Comparison of ENCODE assay signal across 10 mouse cellular contexts in the genomic region with DNA sequence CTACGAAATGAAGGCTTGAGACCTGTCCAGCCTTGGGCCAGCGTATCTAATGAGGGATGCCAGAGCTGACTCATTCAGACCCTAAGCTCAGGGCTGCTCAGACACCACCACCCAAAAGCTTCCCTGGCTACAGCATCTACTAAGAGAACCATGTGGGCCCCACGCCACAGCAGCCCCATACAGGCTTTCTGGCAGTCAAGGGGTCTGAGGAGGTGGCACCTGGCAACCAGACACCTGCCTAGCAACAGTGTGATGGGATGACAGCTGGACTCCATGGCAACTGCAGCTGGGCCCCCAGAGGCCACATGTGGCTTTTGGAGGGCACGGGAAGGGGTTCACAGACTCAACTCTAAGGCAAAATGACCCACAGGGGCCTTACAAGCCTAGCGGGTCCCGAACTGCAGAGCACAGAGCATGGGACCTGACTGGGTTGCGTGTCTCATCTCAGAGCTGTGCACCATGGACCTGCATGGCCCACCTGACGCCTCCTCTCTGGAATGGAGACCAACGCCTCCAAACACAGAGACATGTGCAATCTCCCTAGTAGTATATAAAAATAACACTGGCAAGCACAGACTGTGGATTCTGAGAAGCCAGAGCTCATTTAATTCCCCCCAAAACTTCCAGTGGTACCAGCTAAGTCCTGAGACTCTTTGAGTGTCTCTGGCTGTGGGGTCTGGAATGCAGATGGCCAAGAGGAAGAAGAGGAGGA. TPM values are rescaled to one million over a fixed set of nuclear protein-coding genes. Genes with fewer than 3 reads are reported as not detected.
DNase-seq lines count a peak whose midpoint lies in the region; ATAC-seq and TF ChIP-seq lines count a peak whose summit lies in the region.
"Had no signal": no experiment of that assay in that cellular context is flagged by ENCODE, and none has a peak within 500 bp of the region (broad histone marks: within the 10 kb centered on the region; RNA-seq: fewer than 3 reads in every experiment).

No protein-coding gene starts in this region.

- H3K27ac ChIP-seq in forebrain, embryonic 10.5 days = peak overlapping the region; percentile 86
- peak overlapping the region; percentile 57; the same call in 1 of the 2 replicates for H3K27ac ChIP-seq in hindbrain, postnatal 0 days
- peak overlapping the region; percentile 68; the same call in 1 of the 2 replicates for H3K27ac ChIP-seq in neural tube, embryonic 15.5 days (replicated peaks)
- H3K27ac ChIP-seq: embryonic facial prominence, embryonic 12.5 days had no signal

- H3K4me2 ChIP-seq in hindbrain, postnatal 0 days (ENCODE audit: low read depth, low read length) = no peak overlapping the region
- no peak overlapping the region for H3K4me2 ChIP-seq in neural tube, embryonic 15.5 days
- H3K4me2 ChIP-seq: embryonic facial prominence, embryonic 12.5 days had no signal

- no peaks in the 10 kb centered on the region for H3K9me3 ChIP-seq in forebrain, embryonic 10.5 days
- no peaks in the 10 kb centered on the region for H3K9me3 ChIP-seq in hindbrain, postnatal 0 days (ENCODE audit: low read length)
- no peaks in the 10 kb centered on the region for H3K9me3 ChIP-seq in neural tube, embryonic 15.5 days (replicated peaks)
- H3K9me3 ChIP-seq: embryonic facial prominence, embryonic 12.5 days had no signal

- WGBS in forebrain, embryonic 10.5 days = 74% methylated on average over 9 of the region's 9 CpGs
- 53% methylated on average over 9 of the region's 9 CpGs for WGBS in hindbrain, postnatal 0 days
- 67% methylated on average over 9 of the region's 9 CpGs for WGBS in neural tube, embryonic 15.5 days

- no peaks in the 10 kb centered on the region for H3K36me3 ChIP-seq in forebrain, embryonic 10.5 days (replicated peaks)
- no peaks in the 10 kb centered on the region for H3K36me3 ChIP-seq in hindbrain, postnatal 0 days (ENCODE audit: insufficient read depth, low read length)
- H3K36me3 ChIP-seq in neural tube, embryonic 15.5 days = no peaks in the 10 kb centered on the region
- H3K36me3 ChIP-seq: embryonic facial prominence, embryonic 12.5 days had no signal

- peak; percentile 58 to 61 for DNase-seq in cerebellum, postnatal 10 days
- no peak for DNase-seq in cerebellum, postnatal 36 days
- DNase-seq in forebrain, embryonic 10.5 days (ENCODE audit: extremely low spot score, low spot score) = peak; percentile 54
- peak; percentile 54 for DNase-seq in hindbrain, postnatal 0 days (ENCODE audit: low spot score)
- DNase-seq in gastrocnemius, postnatal 4 days (ENCODE audit: low spot score in 2 of 2) = no peak
- DNase-seq in kidney, postnatal 4 days = no peak
- DNase-seq in layer of hippocampus, adult 9-11 months = no peak
- DNase-seq: adrenal gland, adult 2 months had no signal

- no peaks in the 10 kb centered on the region for H3K27me3 ChIP-seq in forebrain, embryonic 10.5 days (ENCODE audit: poor library complexity, severe bottlenecking)
- H3K27me3 ChIP-seq in hindbrain, postnatal 0 days (ENCODE audit: insufficient read depth, low read length) = no peaks in the 10 kb centered on the region
- no peaks in the 10 kb centered on the region for H3K27me3 ChIP-seq in neural tube, embryonic 15.5 days (replicated peaks)
- H3K27me3 ChIP-seq: embryonic facial prominence, embryonic 12.5 days had no signal

- peak overlapping the region; percentile 2; the same call in 1 of the 2 replicates for H3K4me3 ChIP-seq in forebrain, embryonic 10.5 days
- H3K4me3 ChIP-seq in hindbrain, postnatal 0 days (ENCODE audit: low read length) = no peak overlapping the region
- H3K4me3 ChIP-seq in neural tube, embryonic 15.5 days (replicated peaks) = no peak overlapping the region
- H3K4me3 ChIP-seq: embryonic facial prominence, embryonic 12.5 days had no signal

- peak; percentile 57 for ATAC-seq in hindbrain, postnatal 0 days
- no peak; the same call in 1 of the 2 replicates for ATAC-seq in neural tube, embryonic 15.5 days (ENCODE audit: low FRiP score)

- H3K9ac ChIP-seq in hindbrain, postnatal 0 days (replicated peaks; ENCODE audit: low read length) = peak overlapping the region; percentile 17; the same call in 1 of the 2 replicates
- no peak overlapping the region for H3K9ac ChIP-seq in neural tube, embryonic 15.5 days (replicated peaks)
- H3K9ac ChIP-seq: embryonic facial prominence, embryonic 12.5 days had no signal

- H3K4me1 ChIP-seq in forebrain, embryonic 10.5 days = peaks cover 75% of the 10 kb centered on the region
- H3K4me1 ChIP-seq in hindbrain, postnatal 0 days (ENCODE audit: insufficient read depth, low read length) = peaks cover 44% of the 10 kb centered on the region
- H3K4me1 ChIP-seq in neural tube, embryonic 15.5 days = peaks cover 56% of the 10 kb centered on the region

- no peak for TF ChIP-seq CTCF in hindbrain, postnatal 0 days (IDR thresholded peaks at IDR 0.05; ENCODE audit: low read depth)

RNA-seq across cellular contexts. Expression of a gene that starts 50.2 kb away (rescaled TPM):
- polyA plus RNA-seq in forebrain, embryonic 10.5 days (2016; fragmentation: Nextera tagmentation; extraction: Ambion mirVana) = 24.3 and 25.5 TPM in 2 replicates
- 63.2 and 66.8 TPM in 2 replicates for total RNA-seq in hindbrain, postnatal 0 days (2014; rRNA removed)
- 24.1 and 24.2 TPM in 2 replicates for polyA plus RNA-seq in hindbrain, postnatal 0 days (2015; fragmentation: Nextera tagmentation; extraction: Ambion mirVana)
- polyA plus RNA-seq in neural tube, embryonic 15.5 days (2015; fragmentation: Nextera tagmentation; extraction: Ambion mirVana) = 22.0 and 24.9 TPM in 2 replicates
- 10 to 100 TPM; 18.2 to 19.4 TPM for total RNA-seq in gastrocnemius, postnatal 4 days (2021)

Comparison
In these comparisons a context has a peak if more than half of its experiments do, and no peak if none do; other contexts are left out.
1. DNase-seq: peak in cerebellum, postnatal 10 days (2 of 2), forebrain, embryonic 10.5 days (single experiment) and hindbrain, postnatal 0 days (single experiment); none in cerebellum, postnatal 36 days (0 of 2), gastrocnemius, postnatal 4 days (0 of 2), kidney, postnatal 4 days (0 of 2) and layer of hippocampus, adult 9-11 months (single experiment).
2. Peak in every context shown above with its lines, with median percentiles within 50 percentile points of each other: H3K27ac ChIP-seq.